In the genomic region with DNA sequence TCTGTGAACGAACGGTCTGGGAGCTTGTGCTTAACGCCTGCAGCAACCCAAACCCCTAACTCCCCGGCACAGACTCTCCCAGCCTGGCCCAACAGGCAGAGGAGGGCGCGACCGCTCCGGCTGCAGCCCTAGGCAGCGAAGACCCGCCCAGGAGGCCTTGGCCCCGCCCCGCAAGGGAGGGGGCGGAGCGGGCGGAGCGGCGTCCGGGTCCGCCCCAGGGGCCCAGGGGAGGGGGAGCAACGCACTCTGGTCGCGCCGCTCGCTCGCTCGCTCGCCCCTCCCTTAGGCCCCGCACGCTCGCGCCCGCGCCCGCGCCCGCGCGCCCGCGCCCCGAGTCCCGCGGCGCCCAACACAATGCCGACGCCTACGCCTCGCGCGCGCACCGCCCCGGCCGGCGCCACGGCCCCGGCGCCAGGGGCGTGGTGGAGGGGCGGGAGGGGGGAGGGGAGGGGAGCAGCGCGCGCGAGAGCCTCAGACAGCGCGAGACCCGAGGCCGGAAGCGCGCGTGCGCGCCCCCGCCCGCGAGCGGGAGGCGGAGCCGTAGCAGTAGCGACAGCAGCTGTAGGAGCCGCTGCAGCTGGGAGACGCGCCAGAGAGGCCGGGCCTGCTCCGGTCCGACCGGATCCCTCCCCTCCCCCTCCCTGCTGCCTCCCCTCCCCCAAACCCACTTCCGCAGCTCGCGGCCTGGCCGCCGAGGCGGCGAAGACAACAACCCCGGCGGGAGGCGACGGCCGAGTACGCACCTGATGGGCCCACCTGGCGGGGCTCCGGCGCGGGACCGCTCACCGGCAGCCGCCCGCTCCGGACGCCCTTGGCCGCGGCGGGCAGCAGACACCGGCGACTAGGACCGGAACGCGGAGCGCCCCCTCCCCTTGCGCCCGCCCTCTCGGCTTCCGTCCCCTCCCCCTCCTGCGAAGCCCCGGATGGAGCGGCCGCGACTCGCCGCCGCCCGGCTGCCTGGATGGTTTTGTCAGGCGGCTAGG, we compare ENCODE assay signal across 8 mouse cellular contexts. TPM values are rescaled to one million over a fixed set of nuclear protein-coding genes. Genes with fewer than 3 reads are reported as not detected.
DNase-seq lines count a peak whose midpoint lies in the region; ATAC-seq and TF ChIP-seq lines count a peak whose summit lies in the region.

No protein-coding gene starts in this region.

- peak; percentile 74 for ATAC-seq in activated CD4-positive, CD25-positive, alpha-beta regulatory T cell, adult 4 months
- peak; percentile 77 for ATAC-seq in megakaryocyte progenitor cell, adult 5-6 weeks (replicated peaks; ENCODE audit: poor library complexity)

- peak overlapping the region; percentile 74 for H3K4me3 ChIP-seq in cortical plate, adult 2 months (ENCODE audit: insufficient read depth, low read length)

- peak overlapping the region; percentile 99 for H3K27ac ChIP-seq in cortical plate, adult 2 months (ENCODE audit: insufficient read depth, low read length)

- no peak for TF ChIP-seq CTCF in cortical plate, adult 2 months (IDR thresholded peaks at IDR 0.05; ENCODE audit: extremely low read depth, insufficient read depth, low read length)

- peak; percentile 93 to 97 for DNase-seq in gastrocnemius, adult 8-10 months (ENCODE audit: low spot score in 2 of 2)
- peak; percentile 96 for DNase-seq in induced T-regulatory cell, adult 2 months (ENCODE audit: low read depth)
- peak; percentile 86 to 92 for DNase-seq in left cerebral cortex, adult 9 months (ENCODE audit: low spot score in 2 of 2)
- peak; percentile 93 for DNase-seq in right cerebral cortex, postnatal 14 days
- peak; percentile 91 to 94 for DNase-seq in urinary bladder, postnatal 36 days (ENCODE audit: low spot score in 2 of 2)

- peak; percentile 86 for TF ChIP-seq POLR2A in cortical plate, adult 2 months (IDR thresholded peaks at IDR 0.05; ENCODE audit: extremely low read depth, insufficient read depth, low read length)

- peaks cover 11% of the 10 kb centered on the region for H3K4me1 ChIP-seq in cortical plate, adult 2 months (ENCODE audit: control insufficient read depth, insufficient read depth, low read length)

RNA-seq across cellular contexts. Expression of gene Zbtb2, which starts 1.0 kb away (rescaled TPM):
- 10 to 100 TPM in 1 of 2 experiments, 1 to 10 TPM in 1; 9.9 to 11.3 TPM for polyA plus RNA-seq in activated CD4-positive, CD25-positive, alpha-beta regulatory T cell, adult 4 months (2017; shearing (Covaris generic))
- 7.8 and 7.9 TPM in 2 replicates for polyA plus RNA-seq in cortical plate, adult 2 months (2012; rRNA removed)
- total RNA-seq in gastrocnemius, adult 8-10 months (2022) = 1 to 10 TPM; 4.5 to 6.0 (median 5.2) TPM
- 15.5 and 17.5 TPM in 2 replicates for total RNA-seq in megakaryocyte progenitor cell, adult 5-6 weeks (2015)
- 10.7 and 11.9 TPM in 2 replicates for total RNA-seq in megakaryocyte progenitor cell, adult 5-6 weeks (2017)

RNA-seq across cellular contexts. Expression of gene Rmnd1, which starts 45.3 kb away (rescaled TPM):
- 10 to 100 TPM; 34.0 to 47.7 TPM for polyA plus RNA-seq in activated CD4-positive, CD25-positive, alpha-beta regulatory T cell, adult 4 months (2017; shearing (Covaris generic))
- 109 and 118 TPM in 2 replicates for polyA plus RNA-seq in cortical plate, adult 2 months (2012; rRNA removed)
- total RNA-seq in gastrocnemius, adult 8-10 months (2022) = 10 to 100 TPM; 26.1 to 35.1 (median 30.8) TPM
- total RNA-seq in megakaryocyte progenitor cell, adult 5-6 weeks (2015) = 74.5 and 95.0 TPM in 2 replicates
- total RNA-seq in megakaryocyte progenitor cell, adult 5-6 weeks (2017) = 41.0 and 79.0 TPM in 2 replicates

RNA-seq across cellular contexts. Expression of gene Armt1, which starts 45.4 kb away (rescaled TPM):
- 10 to 100 TPM; 30.8 to 39.0 TPM for polyA plus RNA-seq in activated CD4-positive, CD25-positive, alpha-beta regulatory T cell, adult 4 months (2017; shearing (Covaris generic))
- 21.1 and 22.6 TPM in 2 replicates for polyA plus RNA-seq in cortical plate, adult 2 months (2012; rRNA removed)
- 10 to 100 TPM; 14.1 to 16.1 (median 15.7) TPM for total RNA-seq in gastrocnemius, adult 8-10 months (2022)
- total RNA-seq in megakaryocyte progenitor cell, adult 5-6 weeks (2015) = 33.8 and 35.8 TPM in 2 replicates
- total RNA-seq in megakaryocyte progenitor cell, adult 5-6 weeks (2017) = 36.9 and 52.4 TPM in 2 replicates

Comparison
In these comparisons a context has a peak if more than half of its experiments do, and no peak if none do; other contexts are left out.
1. Peak in every context shown above with its lines: DNase-seq, ATAC-seq, H3K4me3 ChIP-seq and H3K27ac ChIP-seq.